Mouse (Mus musculus) WW6 (cell line): Measurements from ENCODE around the gene Mipep.

Source experiments
- DNase-seq: peaks from one replicate; pipeline ENCODE4 v3.0.0-alpha.2; 2013; ENCODE audit warnings: low read depth, low spot score

The Mipep gene

DNA sequence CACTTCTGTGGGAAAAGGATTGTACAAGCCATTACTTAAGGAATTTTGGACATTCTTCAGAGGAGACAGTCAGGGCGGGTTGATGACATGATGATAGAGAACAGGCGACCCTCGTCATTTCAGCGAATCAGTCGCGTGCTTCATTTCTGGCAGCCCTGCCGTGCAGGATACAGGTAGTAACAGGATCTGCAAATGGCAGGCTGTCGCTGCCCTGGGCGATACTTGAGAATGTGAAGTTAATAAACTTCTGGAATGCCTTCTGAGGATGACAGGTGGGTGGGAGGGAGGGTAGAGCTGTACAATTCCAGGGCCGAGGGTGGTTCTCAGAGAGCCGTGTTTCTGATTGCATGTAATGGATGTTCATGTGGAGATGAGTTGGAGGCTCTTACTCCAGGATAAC is 82.0 kb downstream of the Mipep start:
- no peak for DNase-seq

DNA sequence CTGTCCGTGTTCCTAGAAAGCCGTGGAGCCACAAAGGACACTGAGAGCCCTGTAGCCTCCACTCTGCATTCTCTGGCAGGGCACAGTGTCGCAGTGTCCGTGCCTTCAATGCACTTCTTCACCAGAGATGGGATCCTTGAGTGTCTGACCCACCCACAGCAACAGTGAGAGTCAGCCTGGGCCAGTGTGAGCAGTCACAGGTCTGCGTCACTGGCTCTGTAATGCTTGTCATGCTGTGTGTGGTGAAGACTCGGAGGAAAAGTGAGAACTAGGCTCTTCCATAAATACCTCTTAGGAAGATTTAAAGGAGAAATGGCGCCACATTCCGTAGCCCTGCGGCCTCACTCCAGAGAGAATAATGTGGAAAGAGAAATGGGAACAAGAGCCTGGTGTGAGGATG is 84.0 kb downstream of the Mipep start:
- no peak for DNase-seq

- DNase-seq, result no peak
These were observed 87.5 kb downstream of the Mipep start for GRCm38 (mm10) chr14:60871831-60872230.

DNA sequence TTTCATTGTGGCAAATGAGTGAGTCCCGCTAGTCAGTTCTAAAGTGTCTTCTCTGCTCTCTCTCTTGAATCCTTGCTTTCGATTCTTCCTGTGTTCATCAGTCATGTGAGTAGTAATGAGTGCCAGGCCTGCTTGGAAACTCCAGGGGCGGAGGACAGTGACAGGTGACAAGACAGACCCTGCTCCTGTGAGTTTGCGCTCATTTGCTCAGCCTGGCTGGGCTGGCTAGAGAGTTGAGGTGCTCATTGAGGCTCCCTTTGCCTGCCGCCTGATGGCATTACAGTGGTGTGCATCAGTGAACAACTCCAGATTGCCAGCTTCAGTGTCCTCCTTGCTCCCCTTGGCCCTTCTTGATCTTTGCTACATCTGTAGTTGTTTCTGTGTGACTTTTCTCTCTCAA is 97.7 kb downstream of the Mipep start:
- DNase-seq, result no peak

DNA sequence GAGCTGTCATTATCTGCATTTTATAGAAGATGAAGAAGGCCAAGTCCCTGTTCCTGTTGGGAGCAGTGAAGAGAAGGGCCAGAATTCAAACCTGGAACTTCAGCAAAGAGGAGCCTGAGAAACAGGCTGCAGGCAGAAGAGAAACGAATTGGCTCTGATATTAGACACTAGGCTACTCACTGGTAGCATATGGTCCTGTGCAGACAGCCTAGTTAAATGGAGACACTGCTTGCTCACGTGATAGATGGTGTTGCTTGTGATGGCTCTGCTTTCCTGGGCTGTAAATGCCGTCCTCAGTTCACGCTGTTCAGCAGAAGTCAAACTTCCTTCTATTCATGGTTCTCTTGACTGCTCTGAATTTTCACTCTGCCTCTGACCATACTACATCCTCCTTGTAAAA is 98.3 kb downstream of the Mipep start:
- DNase-seq, result no peak

- no peak for DNase-seq
These were observed 101.1 kb downstream of the Mipep start for GRCm38 (mm10) chr14:60885361-60885950.

DNA sequence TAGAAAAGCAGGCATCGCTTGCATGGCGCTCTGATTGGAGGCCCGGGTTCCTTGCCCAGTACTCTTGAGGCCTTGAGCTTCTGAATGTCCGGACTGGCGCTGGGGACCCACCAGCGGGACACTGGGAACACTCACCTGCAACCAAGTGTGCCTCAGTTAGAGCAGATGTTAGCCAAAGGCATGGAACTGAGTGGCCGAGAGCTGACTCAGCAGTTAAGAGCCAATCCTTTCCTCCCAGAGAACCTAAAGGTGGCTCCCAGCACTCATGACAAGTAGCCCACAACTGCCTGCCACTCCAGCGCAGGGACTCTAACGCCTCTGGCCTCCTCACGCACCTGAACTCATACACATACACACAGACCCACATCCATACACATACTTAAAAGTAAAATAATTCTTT is 109.5 kb downstream of the Mipep start:
- DNase-seq, result no peak

DNA sequence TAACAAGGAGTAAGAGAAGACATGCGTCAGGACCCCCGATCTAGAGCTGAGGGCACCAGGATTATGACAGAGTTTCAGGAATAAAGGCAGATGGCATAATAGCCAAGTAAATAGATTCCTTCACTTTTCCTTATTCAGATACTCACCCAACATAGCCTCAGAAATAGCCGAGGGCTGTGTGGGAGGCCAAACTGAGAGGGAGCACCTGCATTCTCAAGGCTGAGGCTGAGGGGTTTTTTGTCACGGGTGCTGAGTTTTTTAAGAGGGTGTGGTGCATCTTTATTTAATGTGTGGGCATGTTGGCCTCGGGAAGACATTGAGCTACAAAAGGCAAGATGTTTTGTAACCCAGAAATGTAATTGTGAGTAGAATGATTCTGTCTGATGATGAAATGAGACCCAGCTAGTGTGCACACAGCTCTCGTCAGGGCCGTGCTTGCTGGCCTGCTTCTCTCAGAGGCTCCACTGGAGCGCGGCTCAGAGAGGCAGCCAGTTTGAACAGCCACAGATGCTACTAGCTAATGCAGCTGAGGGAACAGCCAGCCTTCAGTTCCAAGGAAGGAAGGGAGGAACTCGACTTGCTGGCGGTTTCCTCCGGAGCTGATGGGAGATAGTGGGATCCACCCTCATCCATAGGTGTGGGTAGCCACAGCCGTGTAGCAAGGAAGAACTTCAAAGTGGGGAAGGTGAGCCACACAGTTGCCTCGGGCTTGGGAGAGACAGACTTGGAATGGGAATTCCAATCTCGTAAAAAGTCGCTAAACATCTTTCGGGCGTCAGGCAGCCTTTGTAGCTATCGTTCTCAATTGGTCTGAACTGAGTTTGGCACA is 111.0 kb downstream of the Mipep start:
- DNase-seq, result peak; percentile 7

GRCm38 (mm10) chr14:60898086-60898667 is 113.8 kb downstream of the Mipep start:
- no peak for DNase-seq

- DNase-seq, result no peak
These were observed 120.1 kb downstream of the Mipep start for GRCm38 (mm10) chr14:60904501-60904900.

DNA sequence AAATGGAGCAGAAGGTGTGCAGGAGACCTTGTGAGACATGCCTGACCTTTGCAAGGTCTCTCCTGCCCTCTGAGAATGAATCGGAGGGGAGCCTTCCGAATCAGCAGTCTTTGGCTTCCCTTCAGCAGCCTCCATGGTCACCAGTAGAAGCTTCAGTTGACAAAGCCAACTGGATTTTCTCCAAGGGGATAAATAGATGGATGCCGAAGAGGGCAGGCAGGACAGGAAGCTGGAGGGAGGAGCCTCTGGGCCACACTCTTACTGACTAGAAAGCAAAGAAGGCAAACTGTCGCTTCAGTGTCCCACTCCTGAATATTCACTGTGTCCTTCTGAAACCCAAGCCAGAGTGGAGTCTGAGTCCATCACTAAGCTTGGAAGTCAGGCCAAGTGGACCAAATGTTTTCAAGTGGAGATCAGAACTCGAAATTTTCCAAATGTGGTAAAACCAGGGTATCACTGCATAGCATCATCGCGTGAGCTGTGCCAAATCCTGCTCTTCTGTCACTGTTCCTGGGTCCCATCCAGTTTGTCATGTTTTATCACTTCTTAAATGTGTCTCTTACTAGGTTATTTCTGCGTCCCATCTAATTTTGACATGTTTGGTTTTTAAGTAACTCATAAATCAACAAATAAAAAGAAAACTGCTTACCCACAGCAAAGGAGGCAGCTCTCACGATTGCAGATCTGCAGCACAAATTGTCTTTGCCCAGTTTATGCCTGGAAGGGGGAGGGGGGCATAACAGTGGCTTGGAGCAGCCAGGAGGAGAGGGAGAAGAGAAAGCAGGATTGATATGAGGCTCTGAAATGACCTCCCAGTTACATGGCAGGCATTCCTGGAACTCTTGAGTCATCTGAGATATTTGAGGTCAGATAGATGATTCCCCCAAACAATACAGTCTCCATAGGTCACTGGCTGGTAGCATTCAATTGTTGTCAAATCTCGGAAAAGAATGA is 122.3 kb downstream of the Mipep start:
- DNase-seq, result no peak

DNA sequence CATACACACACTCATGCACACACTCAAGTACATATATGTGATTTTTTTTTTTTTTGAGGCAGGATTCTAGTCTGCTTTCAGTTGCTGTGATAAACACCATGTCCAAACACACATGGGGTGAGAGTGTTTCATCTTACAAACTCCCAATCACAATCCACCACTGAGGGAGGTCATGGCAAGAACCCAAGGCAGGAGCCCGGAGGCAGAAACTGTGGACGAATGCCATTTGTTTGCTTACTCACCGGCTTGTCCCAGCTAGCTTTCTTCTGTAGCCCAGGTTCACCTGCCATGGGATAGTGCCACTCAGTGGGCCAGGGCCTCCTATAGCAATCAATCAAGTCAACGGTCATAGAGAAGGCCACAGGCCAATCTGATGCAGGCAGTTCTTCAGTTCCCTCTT is 125.0 kb downstream of the Mipep start:
- DNase-seq, result no peak

DNA sequence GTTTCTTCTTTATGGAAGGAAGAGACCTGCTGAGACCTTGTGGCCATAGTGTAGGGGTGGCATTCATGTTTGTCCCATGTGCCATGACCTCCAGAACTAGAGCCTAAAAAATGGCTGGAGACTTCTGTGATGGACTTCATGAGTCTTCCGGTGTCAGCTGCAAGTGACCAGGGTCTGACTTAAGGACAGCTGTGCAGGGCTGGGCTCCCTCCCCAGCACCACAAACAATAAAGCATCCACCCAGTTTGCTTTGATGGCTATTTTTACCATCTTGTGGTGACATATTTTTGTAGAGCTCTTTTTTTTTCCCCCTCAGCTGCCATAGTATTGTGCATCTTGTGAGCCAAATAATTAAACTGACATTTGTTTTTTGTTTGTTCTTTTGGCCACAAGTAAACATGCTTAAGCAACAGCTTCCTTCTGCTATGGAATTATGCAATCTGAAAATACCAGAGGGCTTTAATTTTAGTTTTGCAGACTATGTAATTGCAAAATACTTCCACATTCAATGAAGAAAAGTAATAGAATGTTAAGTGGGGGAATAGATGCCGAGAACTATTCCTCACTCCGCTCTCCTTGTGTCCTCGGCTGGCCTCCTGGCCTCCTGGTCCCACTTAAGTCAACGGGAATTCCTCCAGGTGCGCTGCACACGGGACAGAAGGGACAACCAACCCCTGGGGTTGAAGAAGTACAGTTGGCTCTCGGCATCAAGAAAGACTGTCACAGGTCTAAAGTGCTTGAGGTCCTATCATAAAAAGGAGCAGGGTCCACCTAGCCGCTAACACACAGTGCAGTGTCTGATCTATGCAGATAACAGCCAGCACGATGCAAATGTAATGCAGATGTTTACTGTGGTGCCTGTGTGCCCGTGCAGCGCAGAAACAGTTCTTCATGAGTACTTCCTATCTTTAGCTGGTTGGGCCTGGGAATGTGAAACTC is 126.4 kb downstream of the Mipep start:
- DNase-seq, result no peak

DNA sequence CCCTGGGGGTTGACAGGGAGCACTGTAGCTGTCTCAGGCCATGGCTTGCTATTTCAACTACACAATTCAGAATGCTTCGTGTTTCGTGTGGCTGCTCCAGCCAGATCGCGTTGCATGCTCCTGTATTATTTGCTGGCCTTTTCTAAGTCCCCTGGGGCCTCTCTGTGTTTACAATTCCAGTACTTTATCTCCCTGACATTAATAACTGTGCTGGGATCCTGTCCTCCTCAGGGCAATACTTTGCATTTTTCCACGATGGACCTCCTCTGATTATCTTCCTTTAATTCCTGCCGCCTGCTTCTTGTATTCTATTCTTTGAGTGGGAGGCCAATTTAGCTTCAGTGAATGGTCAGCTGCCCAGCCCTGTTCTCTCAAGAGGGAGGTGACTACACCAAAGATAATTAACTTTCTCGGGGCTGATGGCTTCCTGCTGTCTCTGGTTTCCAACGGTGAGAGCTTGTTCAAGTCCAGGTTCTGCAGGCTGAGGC is 128.7 kb downstream of the Mipep start:
- no peak for DNase-seq

- no peak for DNase-seq
These were observed 132.3 kb downstream of the Mipep start for GRCm38 (mm10) chr14:60916661-60917060.

DNA sequence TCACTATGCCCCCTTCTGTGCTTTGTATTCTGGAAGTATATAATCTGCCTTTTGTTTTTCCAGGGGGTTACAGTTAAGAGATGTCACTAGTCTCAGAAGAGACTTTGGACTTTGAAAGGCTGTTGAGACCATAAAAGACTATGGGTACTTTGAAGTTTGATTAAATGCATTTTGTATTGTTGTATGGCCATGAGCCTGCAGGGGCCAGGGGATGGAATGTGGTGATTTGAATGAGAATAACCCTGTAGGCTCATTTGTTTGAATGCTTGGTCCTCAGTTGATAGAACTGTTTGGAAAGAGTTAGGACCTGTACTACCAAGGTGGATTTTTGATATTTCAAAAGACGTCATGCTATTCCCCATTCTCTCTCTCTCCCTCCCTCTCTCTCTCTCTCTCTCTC is 141.6 kb downstream of the Mipep start:
- no peak for DNase-seq

DNA sequence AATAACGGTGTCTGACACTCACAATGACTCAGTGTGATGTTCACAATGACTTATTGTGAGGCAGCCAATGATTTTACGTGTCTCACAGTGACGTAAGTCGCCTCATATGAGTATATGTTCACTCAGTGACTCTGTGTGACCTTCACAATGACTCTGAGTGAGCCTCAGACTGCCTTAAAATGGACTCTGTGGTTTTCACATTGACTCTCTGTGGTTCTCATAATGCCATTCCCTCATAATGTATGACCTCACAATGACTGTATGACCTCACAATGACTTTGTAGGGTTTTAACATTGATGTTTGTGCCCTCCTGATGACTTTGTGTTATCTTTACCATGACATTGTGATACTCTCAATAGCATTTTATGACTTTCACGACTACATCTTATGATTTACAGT is 151.3 kb downstream of the Mipep start:
- DNase-seq, result no peak

DNA sequence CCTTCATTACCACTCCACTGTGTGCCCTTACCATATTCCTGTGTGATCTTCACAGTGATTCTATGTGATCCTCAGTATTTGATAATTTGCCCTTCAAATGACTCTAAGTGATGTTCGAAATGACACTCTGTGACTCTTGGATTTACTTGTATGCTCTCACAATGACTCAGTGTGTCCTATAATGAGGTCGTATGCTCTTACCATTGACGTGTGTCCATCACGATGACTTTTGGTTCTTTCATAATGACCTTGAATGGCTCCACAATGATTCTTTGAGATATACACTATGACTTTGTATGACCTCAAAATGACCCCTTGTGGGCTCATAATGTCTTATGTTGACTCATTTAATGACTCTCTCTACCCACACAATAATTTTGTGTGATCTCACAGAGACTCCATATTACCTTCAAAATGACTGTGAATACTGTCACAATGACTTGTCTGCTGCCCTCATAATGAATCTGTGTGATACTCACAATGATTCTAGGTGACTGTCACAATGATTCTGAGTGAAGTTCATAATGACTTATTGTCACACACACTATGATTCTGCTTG is 153.2 kb downstream of the Mipep start:
- no peak for DNase-seq
